Mouse (Mus musculus): Measurements from ENCODE around the gene E2f1. TPM values are rescaled to one million over a fixed set of nuclear protein-coding genes. Genes with fewer than 3 reads are reported as not detected.

Gene E2f1
- polyA plus RNA-seq, 1 experiment from 2014 or later, result 15.3 TPM

Other genes with a start within 250 kb of the E2f1 start
- gene Cdk5rap1, start 196.9 kb downstream of the E2f1 start, polyA plus RNA-seq (2014; fragmentation: Nextera tagmentation; extraction: Ambion mirVana), result 15.1 and 18.1 TPM in 2 replicates
- 2.0 and 2.3 TPM in 2 replicates for gene Snta1, start 161.8 kb downstream of the E2f1 start, polyA plus RNA-seq (2014; fragmentation: Nextera tagmentation; extraction: Ambion mirVana)
- 75.2 and 76.1 TPM in 2 replicates for gene Cbfa2t2, start 133.4 kb downstream of the E2f1 start, polyA plus RNA-seq (2014; fragmentation: Nextera tagmentation; extraction: Ambion mirVana)
- gene 1700003F12Rik, start 22.8 kb downstream of the E2f1 start, polyA plus RNA-seq (2014; fragmentation: Nextera tagmentation; extraction: Ambion mirVana), result 2.4 and 2.6 TPM in 2 replicates
- gene Actl10, start 18.1 kb downstream of the E2f1 start, polyA plus RNA-seq (2014; fragmentation: Nextera tagmentation; extraction: Ambion mirVana), result not detected in 2 replicates
- gene Necab3, start 11.0 kb downstream of the E2f1 start, polyA plus RNA-seq (2014; fragmentation: Nextera tagmentation; extraction: Ambion mirVana), result 6.1 and 6.9 TPM in 2 replicates
- gene Pxmp4, start 33.8 kb upstream of the E2f1 start, polyA plus RNA-seq (2014; fragmentation: Nextera tagmentation; extraction: Ambion mirVana), result 12.3 and 14.1 TPM in 2 replicates
- gene Zfp341, start 43.4 kb upstream of the E2f1 start, polyA plus RNA-seq (2014; fragmentation: Nextera tagmentation; extraction: Ambion mirVana), result 0.92 and 1.2 TPM in 2 replicates
- gene 4930519P11Rik, start 43.5 kb upstream of the E2f1 start, polyA plus RNA-seq (2014; fragmentation: Nextera tagmentation; extraction: Ambion mirVana), result 0.60 and 1.1 TPM in 2 replicates
- gene Chmp4b, start 81.8 kb upstream of the E2f1 start, polyA plus RNA-seq (2014; fragmentation: Nextera tagmentation; extraction: Ambion mirVana), result 12.7 and 14.0 TPM in 2 replicates
- not detected in 2 replicates for gene Gm14214, start 200.1 kb upstream of the E2f1 start, polyA plus RNA-seq (2014; fragmentation: Nextera tagmentation; extraction: Ambion mirVana)
- 56.9 and 66.8 TPM in 2 replicates for gene Raly, start 221.2 kb upstream of the E2f1 start, polyA plus RNA-seq (2014; fragmentation: Nextera tagmentation; extraction: Ambion mirVana)
- gene a, start 221.5 kb upstream of the E2f1 start, polyA plus RNA-seq (2014; fragmentation: Nextera tagmentation; extraction: Ambion mirVana), result 0.36 and 0.40 TPM in 2 replicates

Data from midbrain, embryonic 11.5 days (tissue).